Mouse (Mus musculus) stomach, postnatal 0 days (tissue): ENCODE measurements around the gene Lyrm9. TPM values are rescaled to one million over a fixed set of nuclear protein-coding genes. Genes with fewer than 3 reads are reported as not detected.

Experiments
- ATAC-seq: fragments of 200-750 bp; cut with Nextera tagmentation; 2 replicates; pipeline ENCODE4 v1.8.0; 2017; ENCODE audit not compliant: low FRiP score, low TSS enrichment
- DNase-seq: peaks from one replicate; pipeline ENCODE4 v3.0.0-alpha.2; 2016; ENCODE audit warnings: low spot score
- H3K27ac ChIP-seq: fragments of 300-500 bp; sonication (generic); replicated peaks from 2 replicates; pipeline ENCODE4 v1.5.1; 2014; ENCODE audit warnings: mild to moderate bottlenecking, control low read depth
- H3K27me3 ChIP-seq: fragments of 300-500 bp; sonication (generic); 2 replicates; pipeline ENCODE4 v1.6.1; 2014; ENCODE audit warnings: low read length; ENCODE audit not compliant: control insufficient read depth, insufficient read depth
- H3K36me3 ChIP-seq: fragments of 300-500 bp; sonication (generic); 2 replicates; pipeline ENCODE4 v1.6.1; 2014; ENCODE audit warnings: low read length, mixed read lengths; ENCODE audit not compliant: control insufficient read depth, insufficient read depth
- H3K4me1 ChIP-seq: fragments of 300-500 bp; sonication (generic); replicated peaks from 2 replicates; pipeline ENCODE4 v1.6.1; 2014; ENCODE audit warnings: antibody characterized with exemption; ENCODE audit not compliant: control insufficient read depth, insufficient read depth
- H3K4me2 ChIP-seq: fragments of 300-500 bp; sonication (generic); replicated peaks from 2 replicates; pipeline ENCODE4 v1.6.1; 2014; ENCODE audit warnings: low read depth, mild to moderate bottlenecking, control low read depth, moderate library complexity
- H3K4me3 ChIP-seq: fragments of 300-500 bp; sonication (generic); 2 replicates; pipeline ENCODE4 v1.5.1; 2014; ENCODE audit warnings: low read depth, low read length, control low read depth
- H3K9ac ChIP-seq: fragments of 300-500 bp; sonication (generic); 2 replicates; pipeline ENCODE4 v1.6.1; 2014; ENCODE audit warnings: mild to moderate bottlenecking, low read length, control low read depth, mixed read lengths
- H3K9me3 ChIP-seq: fragments of 300-500 bp; sonication (generic); 2 replicates; pipeline ENCODE4 v1.6.1; 2016; ENCODE audit warnings: low read length; ENCODE audit not compliant: control insufficient read depth
- CTCF ChIP-seq: IDR thresholded peaks from 2 replicates; pipeline ENCODE4 v1.5.1; 2016; ENCODE audit warnings: antibody characterized with exemption, low read depth, mild to moderate bottlenecking, moderate library complexity
- EP300 ChIP-seq: optimal IDR thresholded peaks from 2 replicates; pipeline ENCODE3; 2016; ENCODE audit warnings: antibody characterized with exemption
- WGBS: fragments of 180-500 bp; shearing (Covaris S2); extraction: QIAGEN DNeasy Blood & Tissue Kit; methylation state at CpG from one replicate; pipeline ENCODE4 v1.1.7; 2014; 5-methylcytosine and 5-hydroxymethylcytosine counted together
- polyA plus RNA-seq: library from polyadenylated mRNA; unstranded; fragments of >200 nt; fragmentation: Nextera tagmentation; extraction: Ambion mirVana; gene quantifications from 2 replicates; pipeline ENCODE4 v1.2.1, GENCODE M21; 2015

Gene Lyrm9
- polyA plus RNA-seq, 1 experiment from 2014 or later = 20.1 TPM

- ATAC-seq (no peak), DNase-seq (no peak)
- WGBS = 35% methylated on average over 7 of the region's 7 CpGs
- no peak overlapping the region for H3K9ac ChIP-seq
- H3K27ac ChIP-seq = no peak overlapping the region
- no peaks in the 10 kb centered on the region for H3K27me3 ChIP-seq
- no peaks in the 10 kb centered on the region for H3K9me3 ChIP-seq
- H3K4me1 ChIP-seq = no peaks in the 10 kb centered on the region; the same call in 1 of the 2 replicates
- H3K4me2 ChIP-seq = no peak overlapping the region
- no peak for TF ChIP-seq CTCF
- no peak for TF ChIP-seq EP300
- no peaks in the 10 kb centered on the region for H3K36me3 ChIP-seq
- no peak overlapping the region for H3K4me3 ChIP-seq
Observed at GRCm38 (mm10) chr11:78786013-78786431, 40.4 kb upstream of the Lyrm9 start.

DNA sequence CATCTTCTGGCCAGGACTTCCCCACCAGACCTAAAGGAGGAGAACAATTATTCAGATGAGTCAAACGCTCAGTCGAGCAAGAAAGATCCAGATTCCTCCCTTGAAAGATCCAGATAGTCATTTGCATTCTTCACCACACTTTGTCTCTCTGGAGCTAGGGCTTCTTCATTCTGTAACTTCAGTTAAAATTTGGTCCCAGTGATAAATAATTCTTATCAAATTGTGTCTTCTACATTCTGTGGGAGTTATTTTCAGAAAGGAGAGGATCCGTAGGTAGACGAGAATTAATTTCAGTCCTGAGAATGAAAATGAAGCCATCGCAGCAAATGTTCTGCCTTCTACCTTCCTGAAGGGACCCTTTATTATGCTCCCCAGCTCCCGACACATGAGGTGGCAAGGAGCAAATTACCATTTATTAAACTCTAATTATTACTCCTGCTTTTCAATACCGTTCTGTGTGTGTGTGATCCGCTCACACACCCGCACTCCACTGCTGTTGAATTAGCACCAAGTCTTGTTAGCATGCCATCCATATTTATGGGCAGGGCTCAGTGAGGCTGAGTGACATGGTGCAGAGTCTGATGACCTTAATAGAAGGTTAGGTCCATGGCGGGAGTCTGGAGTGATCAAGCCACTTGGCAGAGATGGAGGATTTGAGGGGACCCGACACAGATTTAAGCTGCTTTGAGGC, 36.9 kb upstream of the Lyrm9 start:
- H3K36me3 ChIP-seq = no peaks in the 10 kb centered on the region
- ATAC-seq (no peak), DNase-seq (no peak)
- 84% methylated on average over 11 of the region's 11 CpGs for WGBS
- no peaks in the 10 kb centered on the region for H3K27me3 ChIP-seq
- H3K4me1 ChIP-seq = no peaks in the 10 kb centered on the region; the same call in 1 of the 2 replicates
- H3K9ac ChIP-seq = no peak overlapping the region
- no peaks in the 10 kb centered on the region for H3K9me3 ChIP-seq
- H3K4me3 ChIP-seq = no peak overlapping the region
- H3K4me2 ChIP-seq = no peak overlapping the region
- H3K27ac ChIP-seq = no peak overlapping the region
- no peak for TF ChIP-seq CTCF
- no peak for TF ChIP-seq EP300

- H3K36me3 ChIP-seq = no peaks in the 10 kb centered on the region
- H3K4me2 ChIP-seq = no peak overlapping the region
- H3K27me3 ChIP-seq = no peaks in the 10 kb centered on the region
- peak; percentile 54 for DNase-seq
- ATAC-seq = peak; percentile 71
- TF ChIP-seq CTCF = no peak
- no peak for TF ChIP-seq EP300
- WGBS = 33% methylated on average over 4 of the region's 4 CpGs
- H3K27ac ChIP-seq = no peak overlapping the region
- no peaks in the 10 kb centered on the region for H3K9me3 ChIP-seq
- H3K4me3 ChIP-seq = no peak overlapping the region
- no peaks in the 10 kb centered on the region; the same call in 1 of the 2 replicates for H3K4me1 ChIP-seq
- no peak overlapping the region for H3K9ac ChIP-seq
Observed at GRCm38 (mm10) chr11:78791582-78791981, 34.8 kb upstream of the Lyrm9 start.

DNA sequence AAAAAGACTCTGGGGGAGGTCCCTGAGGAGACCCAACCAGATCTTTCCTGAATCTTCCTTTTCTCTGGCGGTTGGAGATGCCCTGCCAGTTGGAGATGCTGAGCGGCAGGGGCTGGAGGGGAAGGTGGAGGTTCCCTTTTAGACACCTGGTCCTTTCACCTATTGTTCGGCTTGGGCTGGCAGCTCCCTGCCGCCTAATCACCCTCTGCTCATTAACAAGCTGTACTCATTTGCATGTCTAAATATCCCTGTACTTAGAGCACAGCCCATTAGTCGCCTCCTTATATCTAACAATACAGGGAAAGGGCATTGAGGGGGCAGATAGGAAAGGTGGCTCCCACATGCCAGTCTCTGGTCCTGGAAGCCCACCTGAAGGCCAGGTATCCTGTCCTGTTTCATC, 34.3 kb upstream of the Lyrm9 start:
- H3K27ac ChIP-seq = no peak overlapping the region
- H3K36me3 ChIP-seq = no peaks in the 10 kb centered on the region
- no peaks in the 10 kb centered on the region for H3K9me3 ChIP-seq
- ATAC-seq (no peak), DNase-seq (no peak)
- no peak overlapping the region for H3K4me3 ChIP-seq
- TF ChIP-seq EP300 = no peak
- no peak for TF ChIP-seq CTCF
- H3K4me2 ChIP-seq = no peak overlapping the region; the same call in 1 of the 2 replicates
- H3K27me3 ChIP-seq = no peaks in the 10 kb centered on the region
- H3K4me1 ChIP-seq = no peaks in the 10 kb centered on the region; the same call in 1 of the 2 replicates
- no peak overlapping the region for H3K9ac ChIP-seq
- 44% methylated on average over 5 of the region's 5 CpGs for WGBS

DNA sequence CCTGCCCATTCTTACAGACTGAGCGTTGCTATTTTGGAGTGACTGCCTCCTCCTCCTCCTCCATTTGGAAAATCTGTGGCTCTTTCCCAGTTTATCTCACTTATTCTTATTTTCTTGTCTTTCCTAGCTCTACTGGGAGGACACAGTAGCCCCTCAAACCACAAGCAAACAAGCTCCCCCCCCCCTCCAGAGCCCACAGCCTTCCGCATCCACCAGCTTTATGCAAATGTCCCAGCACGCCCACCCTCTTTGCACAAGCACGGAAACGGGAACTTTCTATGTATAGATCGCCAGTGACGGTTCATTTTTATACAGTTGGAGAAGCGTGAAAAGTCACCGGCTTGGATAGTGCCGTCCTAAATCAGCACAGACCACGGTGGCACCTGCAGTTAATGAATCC, 33.9 kb upstream of the Lyrm9 start:
- Histone ChIP-seq H3K36me3 (no peaks in the 10 kb centered on the region), H3K9ac (no peak overlapping the region), H3K4me1 (no peaks in the 10 kb centered on the region; the same call in 1 of the 2 replicates), H3K9me3 (no peaks in the 10 kb centered on the region), H3K27me3 (no peaks in the 10 kb centered on the region), H3K4me2 (peak overlapping the region; percentile 32), H3K4me3 (no peak overlapping the region), H3K27ac (no peak overlapping the region)
- WGBS = 36% methylated on average over 11 of the region's 11 CpGs
- no peak for ATAC-seq
- TF ChIP-seq EP300 (no peak), CTCF (no peak)
- no peak for DNase-seq

DNA sequence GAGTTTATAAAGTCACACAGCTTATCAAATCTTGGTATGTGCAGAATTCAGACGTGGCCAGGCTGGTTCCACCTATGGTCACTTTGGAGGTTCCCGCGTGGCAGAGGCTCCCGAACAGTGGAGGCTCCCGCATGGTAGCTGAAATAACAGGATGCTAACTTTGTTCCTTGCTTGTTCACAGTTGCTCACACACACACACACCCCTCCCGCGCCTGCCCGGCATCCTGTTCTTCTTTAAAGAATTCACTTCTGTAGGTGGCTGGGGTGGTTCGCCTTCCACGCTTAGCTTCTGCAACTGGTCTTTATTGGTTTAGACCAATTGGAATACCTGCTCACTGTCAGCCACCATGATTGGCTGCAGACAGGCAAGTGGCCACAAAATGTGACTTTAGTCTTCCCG, 33.3 kb upstream of the Lyrm9 start:
- no peaks in the 10 kb centered on the region; the same call in 1 of the 2 replicates for H3K4me1 ChIP-seq
- WGBS = 79% methylated on average over 11 of the region's 11 CpGs

More for the DNA sequence above, 33.3 kb upstream of the Lyrm9 start:
- no peak overlapping the region for H3K9ac ChIP-seq
- H3K27me3 ChIP-seq = no peaks in the 10 kb centered on the region
- no peaks in the 10 kb centered on the region for H3K36me3 ChIP-seq
- H3K9me3 ChIP-seq = no peaks in the 10 kb centered on the region
- H3K27ac ChIP-seq = no peak overlapping the region
- no peak for ATAC-seq
- no peak overlapping the region for H3K4me3 ChIP-seq
- no peak for DNase-seq
- TF ChIP-seq CTCF (no peak), EP300 (no peak)
- H3K4me2 ChIP-seq = no peak overlapping the region
